Mouse (Mus musculus) megakaryocyte, embryonic 14.5 days (primary cell): Measurements from ENCODE around the gene Fbh1. TPM values are rescaled to one million over a fixed set of nuclear protein-coding genes. Genes with fewer than 3 reads are reported as not detected.

Experiments
- H3K27me3 ChIP-seq: replicated peaks from 2 replicates; pipeline ENCODE3; 2012; ENCODE audit warnings: inconsistent platforms
- H3K36me3 ChIP-seq: replicated peaks from 2 replicates; pipeline ENCODE3; 2012; ENCODE audit warnings: low read length, inconsistent platforms, mixed read lengths
- H3K4me1 ChIP-seq: 2 replicates; pipeline ENCODE4 v1.6.1; 2012; ENCODE audit warnings: inconsistent platforms
- H3K4me3 ChIP-seq: replicated peaks from 2 replicates; pipeline ENCODE3; 2012; ENCODE audit warnings: moderate library complexity, mild to moderate bottlenecking, inconsistent platforms
- H3K9me3 ChIP-seq: 2 replicates; pipeline ENCODE4 v1.6.1; 2012; ENCODE audit warnings: inconsistent platforms
- FLI1 ChIP-seq: IDR thresholded peaks from 2 replicates; pipeline ENCODE4 v1.6.1; 2012; ENCODE audit warnings: low read length, inconsistent platforms, mixed read lengths
- GATA1 ChIP-seq: IDR thresholded peaks from 3 replicates; pipeline ENCODE4 v1.6.1; 2012; ENCODE audit warnings: mixed read lengths, low read length, inconsistent platforms, borderline replicate concordance
- polyA plus RNA-seq: library from polyadenylated mRNA; stranded (reverse); fragments of >175 nt; gene quantifications from 2 replicates; pipeline ENCODE4 v1.2.3, GENCODE M21; 2012; ENCODE audit warnings: low replicate concordance; ENCODE audit not compliant: insufficient read depth

The Fbh1 gene
- polyA plus RNA-seq, 1 experiment = 4.7 TPM

DNA sequence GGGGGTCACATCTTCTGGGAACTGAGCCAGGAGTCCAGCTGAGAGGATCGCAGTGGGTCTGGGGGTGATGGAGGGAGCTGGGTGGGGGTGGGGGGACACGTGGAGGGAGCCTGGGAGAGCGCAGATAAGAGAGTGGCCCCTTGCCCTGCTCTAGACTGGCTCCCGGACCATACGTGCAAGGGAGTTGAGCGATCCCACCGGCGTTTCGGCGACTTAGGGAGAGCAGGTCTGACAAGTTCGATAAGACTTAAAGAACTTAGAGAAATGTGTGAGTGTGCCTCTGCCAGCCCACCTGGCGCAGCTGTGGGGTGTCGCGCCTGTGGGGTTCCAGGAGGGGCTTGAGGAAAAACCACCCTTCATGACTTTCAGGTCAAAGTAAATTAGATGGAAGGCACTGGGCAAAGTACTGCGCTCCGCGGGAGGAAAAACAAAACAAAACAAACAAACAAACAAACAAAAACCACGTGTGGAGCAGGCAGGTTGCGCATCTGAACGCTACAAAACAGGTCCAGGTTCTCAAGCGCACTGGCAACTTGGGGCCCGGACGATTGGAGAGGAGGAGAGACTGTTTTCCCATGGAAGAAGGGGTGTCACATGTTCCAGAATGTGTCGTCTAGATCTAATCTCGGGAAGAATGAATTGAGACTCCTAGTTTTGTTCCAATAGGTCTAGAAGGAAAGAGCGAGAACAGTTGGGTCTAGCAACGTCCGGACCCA lies 71.2 kb downstream of the Fbh1 start:
- Histone ChIP-seq H3K9me3 (no peaks in the 10 kb centered on the region), H3K27me3 (no peaks in the 10 kb centered on the region), H3K36me3 (peaks cover 2% of the 10 kb centered on the region), H3K4me3 (peak overlapping the region; percentile 99), H3K4me1 (peaks cover 74% of the 10 kb centered on the region)
- no peak for TF ChIP-seq GATA1
- TF ChIP-seq FLI1 = no peak

DNA sequence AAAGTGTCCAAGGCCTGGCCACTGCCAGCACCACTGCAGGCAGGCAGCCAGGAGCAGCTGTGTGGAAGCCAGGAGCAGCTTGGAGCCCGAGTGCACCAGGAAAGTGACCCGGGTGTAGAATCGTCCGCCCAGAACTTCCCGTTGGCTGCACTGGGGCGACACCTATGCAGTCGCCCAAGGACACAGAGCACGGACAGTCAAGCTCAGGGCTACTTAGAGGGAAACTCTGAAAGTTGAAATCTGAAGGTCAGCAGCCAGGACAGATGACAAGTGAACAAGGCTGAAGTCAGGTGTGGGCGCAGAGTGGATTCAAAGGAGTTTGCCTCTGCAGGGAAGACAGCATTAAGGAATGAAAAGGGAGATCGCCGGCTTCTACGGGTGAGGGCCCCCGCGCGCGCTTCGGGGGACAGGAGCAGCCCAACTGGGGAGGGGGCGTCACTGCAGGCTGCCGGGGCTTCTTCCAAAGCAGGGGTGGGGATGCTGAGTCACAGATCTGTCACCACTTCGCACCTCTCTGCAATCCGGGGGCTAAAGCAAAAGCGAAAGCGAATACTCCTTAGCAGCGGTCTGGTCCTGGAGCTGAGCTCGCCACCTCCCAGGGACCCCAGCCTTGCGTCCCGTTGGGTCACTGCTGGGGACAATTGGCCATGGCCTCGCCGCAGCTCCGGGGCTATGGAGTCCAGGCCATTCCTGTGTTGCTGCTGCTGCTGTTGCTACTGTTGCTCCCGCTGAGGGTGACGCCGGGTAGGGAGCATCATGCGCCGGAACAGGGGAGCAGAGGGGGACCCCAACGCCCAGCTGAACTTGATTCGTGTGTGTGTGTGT lies 72.0 kb downstream of the Fbh1 start, which contains the start of gene Il15ra:
Il15ra (plus strand) TSS at position 90 of the 825 bp plus-strand sequence.
- Histone ChIP-seq H3K4me1 (peaks cover 80% of the 10 kb centered on the region), H3K9me3 (no peaks in the 10 kb centered on the region), H3K27me3 (no peaks in the 10 kb centered on the region), H3K4me3 (peak within 1 kb of the TSS; percentile 99), H3K36me3 (peaks cover 2% of the 10 kb centered on the region)
- TF ChIP-seq FLI1 = no peak
- TF ChIP-seq GATA1 = no peak

DNA sequence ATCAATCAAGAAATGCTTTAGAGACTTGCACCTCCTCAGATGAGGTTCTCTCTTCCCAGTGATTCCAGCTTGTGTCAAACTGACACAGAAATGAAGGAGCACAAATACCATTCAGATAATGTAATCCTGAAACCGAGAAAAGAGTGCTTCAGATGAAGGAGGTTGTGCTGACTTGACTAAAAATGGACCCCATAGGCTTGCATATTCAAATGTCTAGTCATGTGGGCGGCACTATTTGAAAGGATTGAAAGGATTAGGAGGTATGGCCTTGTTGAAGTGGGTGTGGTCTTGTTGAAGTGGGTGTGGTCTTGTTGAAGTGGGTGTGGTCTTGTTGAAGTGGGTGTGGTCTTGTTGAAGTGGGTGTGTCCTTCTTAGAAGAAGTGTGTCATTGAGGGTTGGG lies 77.5 kb downstream of the Fbh1 start:
- peaks cover 56% of the 10 kb centered on the region for H3K4me1 ChIP-seq
- no peaks in the 10 kb centered on the region for H3K36me3 ChIP-seq
- no peaks in the 10 kb centered on the region for H3K27me3 ChIP-seq
- H3K4me3 ChIP-seq = no peak overlapping the region
- H3K9me3 ChIP-seq = 0 out of 2 replicates have a peak, but pooled peaks cover 4% of the 10 kb centered on the region
- no peak for TF ChIP-seq GATA1
- no peak for TF ChIP-seq FLI1

DNA sequence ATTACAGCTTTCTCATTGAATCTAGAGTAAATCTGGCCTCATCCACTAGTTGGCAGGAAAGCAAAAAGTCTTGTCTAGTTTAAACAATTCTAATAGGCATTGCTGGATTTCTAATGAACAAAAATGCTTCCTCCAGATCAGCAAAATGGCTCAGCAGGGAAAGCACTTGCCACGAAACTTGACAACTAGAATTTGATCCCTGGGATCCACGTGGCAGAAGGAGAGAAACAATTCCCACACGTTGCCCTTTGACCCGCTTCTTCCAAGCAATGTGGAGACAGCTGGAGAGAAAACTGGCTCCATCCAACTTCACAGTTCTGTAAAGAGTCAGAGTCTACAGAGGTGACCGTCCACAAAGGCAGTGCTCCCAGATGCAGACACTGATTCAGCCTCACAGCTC lies 78.4 kb downstream of the Fbh1 start:
- TF ChIP-seq FLI1 (no peak), GATA1 (no peak)
- no peaks in the 10 kb centered on the region for H3K27me3 ChIP-seq
- 0 out of 2 replicates have a peak, but pooled peaks cover 4% of the 10 kb centered on the region for H3K9me3 ChIP-seq
- no peak overlapping the region for H3K4me3 ChIP-seq
- H3K4me1 ChIP-seq = peaks cover 46% of the 10 kb centered on the region
- H3K36me3 ChIP-seq = no peaks in the 10 kb centered on the region

DNA sequence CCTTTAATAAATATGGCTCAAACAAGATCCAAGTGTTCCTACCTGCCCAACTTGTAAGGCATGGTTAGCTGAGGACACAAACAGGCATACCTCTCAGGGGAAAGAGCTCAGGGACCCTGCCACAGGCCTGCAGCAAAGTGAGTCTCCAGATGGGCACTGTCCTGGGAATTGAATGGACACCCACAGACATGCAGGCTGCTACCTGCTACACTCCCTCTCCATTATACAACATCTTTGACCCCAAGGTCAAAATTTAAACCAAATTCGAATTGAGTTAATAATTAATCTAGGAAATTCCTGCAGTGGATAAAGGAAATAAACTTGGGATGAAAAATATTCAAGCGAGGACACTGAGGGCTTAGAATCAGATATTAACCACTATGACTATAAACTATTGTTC lies 81.5 kb downstream of the Fbh1 start:
- no peak overlapping the region for H3K4me3 ChIP-seq
- 0 out of 2 replicates have a peak, but pooled peaks cover 4% of the 10 kb centered on the region for H3K9me3 ChIP-seq
- peaks cover 4% of the 10 kb centered on the region for H3K27me3 ChIP-seq
- H3K4me1 ChIP-seq = peaks cover 29% of the 10 kb centered on the region
- H3K36me3 ChIP-seq = no peaks in the 10 kb centered on the region
- TF ChIP-seq GATA1 = no peak
- no peak for TF ChIP-seq FLI1

DNA sequence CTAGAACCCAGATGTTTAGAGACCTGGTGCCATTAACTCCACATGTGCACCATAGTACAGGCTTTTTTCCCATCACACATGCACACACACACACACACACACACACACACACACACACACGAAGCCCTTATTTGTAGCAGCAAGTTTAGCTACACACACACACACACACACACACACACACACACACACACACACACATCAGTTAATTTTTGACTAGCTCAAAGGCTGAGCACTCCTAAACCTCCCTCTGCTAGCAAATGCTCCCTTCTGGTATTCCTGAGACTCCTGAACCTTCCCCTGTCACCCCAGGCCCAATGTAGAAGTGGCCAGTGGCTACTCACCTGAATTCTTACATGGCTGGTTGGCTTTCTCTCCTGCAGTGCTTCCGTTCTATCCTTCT lies 83.3 kb downstream of the Fbh1 start:
- Histone ChIP-seq H3K9me3 (no peaks in the 10 kb centered on the region), H3K4me3 (no peak overlapping the region), H3K4me1 (peaks cover 22% of the 10 kb centered on the region), H3K36me3 (no peaks in the 10 kb centered on the region), H3K27me3 (peaks cover 6% of the 10 kb centered on the region)
- TF ChIP-seq FLI1 = no peak
- TF ChIP-seq GATA1 = no peak

DNA sequence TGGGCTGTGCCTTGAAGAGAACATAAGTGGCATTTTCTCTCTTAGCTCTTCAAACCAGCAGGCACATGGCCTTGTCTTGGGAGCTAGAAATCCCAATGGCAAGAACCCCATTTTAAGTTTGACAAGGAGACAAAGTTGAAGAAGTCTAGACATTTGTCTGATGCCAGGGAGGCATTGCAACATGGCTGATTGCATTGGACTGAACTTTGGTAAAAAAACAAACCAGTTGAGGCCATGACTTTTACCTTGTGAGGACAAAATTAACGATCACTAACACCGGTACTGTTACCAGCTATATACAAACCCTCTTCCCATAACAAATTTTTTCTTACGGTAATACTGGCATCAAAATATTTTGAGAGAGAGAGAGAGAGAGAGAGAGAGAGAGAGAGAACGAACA lies 84.0 kb downstream of the Fbh1 start:
- Histone ChIP-seq H3K4me3 (no peak overlapping the region), H3K9me3 (no peaks in the 10 kb centered on the region), H3K27me3 (peaks cover 6% of the 10 kb centered on the region), H3K36me3 (no peaks in the 10 kb centered on the region), H3K4me1 (peaks cover 24% of the 10 kb centered on the region)
- TF ChIP-seq FLI1 = no peak
- no peak for TF ChIP-seq GATA1

Other genes with a start within 250 kb of the Fbh1 start
- 5.8 and 10.6 TPM in 2 replicates for gene Pfkfb3, start 223.5 kb downstream of the Fbh1 start, polyA plus RNA-seq
- gene Rbm17, start 173.4 kb downstream of the Fbh1 start, polyA plus RNA-seq = 21.6 and 123 TPM in 2 replicates
- gene Gm17490, start 151.3 kb downstream of the Fbh1 start, polyA plus RNA-seq = not detected in 2 replicates
- not detected in 2 replicates for gene Il2ra, start 134.8 kb downstream of the Fbh1 start, polyA plus RNA-seq
- gene Il15ra, start 72.3 kb downstream of the Fbh1 start, polyA plus RNA-seq = 4.0 and 6.5 TPM in 2 replicates
- gene Ankrd16, start 294 bp upstream of the Fbh1 start, polyA plus RNA-seq = 8.1 and 8.5 TPM in 2 replicates